Mouse (Mus musculus): ENCODE results near the gene Orai2.
"Not testable (repeated sequence)": the region's sequence is repeated elsewhere in the genome, so short reads cannot be mapped to it uniquely, and the experiment has no call there.

Gene Orai2

GRCm38 (mm10) chr5:136170512-136171362 is at the start of gene Orai2:
TSS of gene Orai2 (minus strand) at chr5:136170713.
- peak; percentile 84 for DNase-seq (ENCODE audit: extremely low spot score)

DNA sequence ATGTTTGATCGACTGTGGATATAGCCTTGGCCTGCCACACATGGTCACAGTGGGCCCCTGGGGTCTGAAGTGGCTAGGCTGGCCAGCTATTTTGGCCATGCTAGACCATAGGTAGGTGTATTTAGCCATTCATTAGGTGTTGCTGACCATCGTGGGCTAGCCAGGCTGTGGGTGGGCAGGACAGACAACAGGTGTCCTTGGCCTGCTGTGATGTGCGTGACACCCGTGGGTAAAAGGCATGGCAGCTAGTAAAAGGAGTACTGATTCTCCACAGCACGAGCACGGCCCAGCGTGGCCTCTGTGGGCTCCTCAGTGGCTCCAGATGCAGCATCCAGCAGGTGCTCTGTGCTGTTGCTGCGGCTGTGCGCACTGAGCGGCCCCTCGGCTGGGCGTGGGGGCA is 48.1 kb upstream of the Orai2 start:
- no peak for DNase-seq (ENCODE audit: extremely low spot score)

- no peak for DNase-seq (ENCODE audit: extremely low spot score)
Measured at GRCm38 (mm10) chr5:136217932-136218381, 47.4 kb upstream of the Orai2 start.

GRCm38 (mm10) chr5:136217004-136217665 is 46.6 kb upstream of the Orai2 start:
- DNase-seq (ENCODE audit: extremely low spot score): no peak

DNA sequence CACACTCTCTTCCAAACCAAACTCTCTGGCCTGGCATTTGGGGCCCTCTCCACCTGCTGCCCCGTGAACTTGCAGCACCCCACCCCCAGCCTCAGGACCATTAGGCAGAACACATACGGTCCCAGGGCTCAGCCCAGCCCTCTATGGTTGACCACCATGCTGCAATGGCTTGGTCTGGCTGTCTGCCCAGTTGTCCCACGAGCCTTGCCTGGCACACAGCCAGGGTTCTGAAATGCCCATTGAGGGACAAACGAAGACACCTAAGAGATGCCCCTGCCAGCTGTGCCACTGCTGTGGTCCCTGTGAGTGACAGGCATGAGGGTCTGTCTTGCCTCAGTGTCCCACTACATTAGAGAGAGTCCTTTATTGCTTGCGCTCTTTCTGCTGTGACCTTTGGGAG is 45.4 kb upstream of the Orai2 start:
- DNase-seq (ENCODE audit: extremely low spot score): no peak

DNA sequence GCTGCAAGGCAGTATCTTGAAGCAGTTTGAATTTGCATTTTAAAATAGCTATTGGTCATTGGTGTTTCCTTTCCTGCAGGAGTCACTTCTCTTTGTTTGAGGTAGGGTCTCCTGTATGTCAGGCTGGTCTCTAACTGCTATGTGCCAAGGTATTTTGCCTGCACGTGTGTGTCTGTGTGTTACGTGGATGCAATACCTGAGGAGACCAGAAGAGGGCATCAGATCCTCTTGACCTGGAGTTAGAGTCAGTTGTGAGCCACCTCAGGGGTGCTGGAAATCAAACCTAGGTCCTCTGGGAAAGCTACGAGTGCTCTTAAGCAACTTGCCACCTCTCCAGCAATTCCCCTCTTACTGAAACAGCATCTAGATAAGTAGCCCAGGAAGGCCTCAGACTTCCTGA is 44.7 kb upstream of the Orai2 start:
- DNase-seq (ENCODE audit: extremely low spot score): no peak

DNA sequence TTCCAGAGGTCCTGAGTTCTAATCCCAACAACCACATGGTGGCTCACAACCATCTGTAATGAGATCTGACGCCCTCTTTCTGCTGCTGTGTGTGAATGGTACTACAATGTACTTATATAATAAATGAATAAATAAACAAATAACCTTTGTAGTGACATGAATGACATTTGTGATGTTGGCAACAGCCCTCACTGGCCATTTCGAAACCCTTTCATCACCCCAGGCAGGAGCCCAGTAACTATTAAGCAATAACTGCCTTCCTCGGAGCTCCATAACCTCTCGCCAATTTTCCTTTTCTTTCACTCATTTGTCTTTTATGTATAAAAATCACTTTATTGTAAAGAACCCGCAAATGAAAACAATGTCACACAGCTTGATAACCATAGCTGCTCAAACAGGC is 43.2 kb upstream of the Orai2 start:
- no peak for DNase-seq (ENCODE audit: extremely low spot score)

DNA sequence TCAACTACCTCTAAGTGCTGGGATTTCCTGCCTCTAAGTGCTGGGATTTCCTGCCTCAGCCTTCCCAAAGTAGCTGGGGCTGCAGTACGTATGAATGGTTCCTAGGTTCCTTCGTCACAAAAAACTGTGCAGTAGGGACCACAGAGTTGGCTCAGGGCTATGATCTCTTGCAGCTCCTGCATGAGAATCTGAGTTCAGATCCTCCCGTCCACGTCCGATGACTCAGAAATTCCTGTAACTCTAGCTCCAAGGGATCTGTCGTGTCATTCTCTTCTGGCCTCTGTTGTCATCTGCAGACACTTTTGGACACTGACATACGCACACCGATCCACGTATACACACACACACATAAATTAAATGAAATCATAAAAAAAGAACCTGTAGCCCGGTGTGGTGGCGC is 42.2 kb upstream of the Orai2 start:
- no peak for DNase-seq (ENCODE audit: extremely low spot score)

GRCm38 (mm10) chr5:136211341-136212102 is 41.0 kb upstream of the Orai2 start:
- DNase-seq (ENCODE audit: extremely low spot score): not testable (repeated sequence)

DNA sequence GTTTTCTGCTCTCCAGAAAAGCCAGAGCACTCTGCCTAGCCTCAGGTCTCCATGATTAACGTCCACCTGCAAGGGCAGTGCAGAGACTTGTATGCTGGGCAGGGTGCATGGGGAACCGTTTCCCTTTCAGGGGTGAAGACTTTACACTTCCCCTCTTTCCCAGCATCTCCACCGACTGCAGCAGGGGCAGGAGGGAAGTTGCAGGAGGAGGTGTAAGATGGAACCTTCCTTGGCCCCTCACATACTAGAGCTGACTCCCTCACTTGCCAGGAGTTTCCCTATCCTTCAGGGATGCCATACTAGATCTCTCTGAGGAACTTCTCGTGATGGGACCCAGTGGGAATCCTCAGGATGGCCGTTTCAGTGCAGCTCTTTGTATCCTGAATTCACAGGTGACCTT is 40.0 kb upstream of the Orai2 start:
- DNase-seq (ENCODE audit: extremely low spot score): no peak

DNA sequence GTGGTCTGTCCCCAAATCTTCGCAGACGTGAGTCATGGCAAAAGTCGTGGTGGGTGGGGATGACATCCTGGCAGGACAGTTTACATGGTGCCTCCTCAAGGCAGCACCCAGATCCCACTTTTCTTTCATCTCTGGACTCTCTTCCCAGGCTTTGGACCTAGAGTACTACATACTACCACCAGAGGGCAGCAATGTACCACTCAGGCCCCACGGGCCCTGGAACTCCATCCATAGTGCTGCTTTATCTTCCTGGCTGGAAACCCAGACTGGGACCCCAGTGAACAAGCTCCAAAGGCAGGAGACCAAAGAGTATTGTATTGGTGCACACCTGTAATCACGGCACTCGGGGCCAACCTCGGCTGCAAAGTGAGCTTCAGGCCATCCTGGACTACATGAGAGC is 31.3 kb upstream of the Orai2 start:
- peak; percentile 81 for DNase-seq (ENCODE audit: extremely low spot score)

DNA sequence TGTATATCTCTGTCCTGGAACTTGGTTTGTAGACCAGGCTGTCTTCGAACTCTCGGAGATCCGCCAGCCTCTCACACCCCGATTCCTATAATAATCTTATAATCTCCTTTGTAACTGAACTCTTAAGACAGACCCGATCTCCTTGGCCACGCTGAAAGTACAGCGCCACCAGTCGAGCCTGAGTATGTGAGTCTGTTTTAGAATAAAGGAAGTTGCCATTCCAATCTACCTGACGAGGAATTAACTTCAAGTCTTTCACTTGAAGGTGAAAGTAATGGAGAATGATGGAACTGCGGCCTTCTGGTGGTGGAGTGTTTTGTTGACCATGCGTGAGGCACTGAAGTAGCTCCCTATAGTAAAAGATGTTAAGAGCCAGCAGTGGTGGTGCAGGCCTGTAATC is 29.0 kb upstream of the Orai2 start:
- peak; percentile 17 for DNase-seq (ENCODE audit: extremely low spot score)

DNA sequence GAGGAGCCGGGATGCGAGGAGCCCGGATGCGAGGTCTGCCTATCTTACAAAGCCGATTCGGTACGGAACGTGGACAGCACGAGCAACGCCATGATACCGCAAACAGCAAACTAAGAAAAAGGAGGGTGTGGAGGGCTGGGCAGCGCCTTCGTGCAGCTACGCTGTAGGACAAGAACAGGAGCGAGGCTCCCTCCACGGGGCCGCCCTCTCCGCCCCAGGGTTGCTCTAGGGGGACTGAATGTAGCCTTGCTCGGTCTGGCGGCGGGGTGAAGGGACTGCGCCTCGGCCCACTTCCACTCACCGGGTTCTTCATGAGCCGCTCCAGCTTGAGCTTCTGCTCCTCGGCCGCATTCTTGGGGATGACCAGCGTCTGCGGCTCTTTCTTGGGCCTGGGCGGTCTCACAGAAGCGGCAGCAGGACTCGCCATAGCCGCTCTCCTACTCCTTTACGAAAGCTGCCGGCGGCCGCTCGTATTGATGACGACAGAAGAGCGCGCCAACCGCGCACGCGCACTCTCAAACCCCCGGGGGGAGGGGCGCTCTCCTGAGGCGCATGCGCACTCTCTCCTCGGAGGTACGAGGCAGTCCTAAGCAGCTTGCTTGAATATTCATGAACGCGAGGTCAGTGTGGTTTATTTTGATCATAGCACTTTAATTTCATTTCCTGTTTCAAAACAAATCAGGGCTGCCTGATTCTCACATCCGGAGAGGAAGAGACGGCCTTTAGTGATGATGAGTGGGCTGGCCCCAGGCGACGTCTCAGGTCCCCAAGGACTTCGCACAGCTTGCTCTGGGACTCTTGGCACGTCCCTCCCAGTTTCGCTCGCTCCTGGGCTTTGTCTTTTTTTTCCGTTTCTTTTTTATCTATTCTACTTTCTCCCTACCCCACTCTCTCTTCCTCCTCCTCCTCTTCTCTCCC is 28.2 kb upstream of the Orai2 start, which contains the start of gene Prkrip1:
TSS of gene Prkrip1 (minus strand) at position 490 of the 918 bp plus-strand sequence.
- peak; percentile 96 for DNase-seq (ENCODE audit: extremely low spot score)

DNA sequence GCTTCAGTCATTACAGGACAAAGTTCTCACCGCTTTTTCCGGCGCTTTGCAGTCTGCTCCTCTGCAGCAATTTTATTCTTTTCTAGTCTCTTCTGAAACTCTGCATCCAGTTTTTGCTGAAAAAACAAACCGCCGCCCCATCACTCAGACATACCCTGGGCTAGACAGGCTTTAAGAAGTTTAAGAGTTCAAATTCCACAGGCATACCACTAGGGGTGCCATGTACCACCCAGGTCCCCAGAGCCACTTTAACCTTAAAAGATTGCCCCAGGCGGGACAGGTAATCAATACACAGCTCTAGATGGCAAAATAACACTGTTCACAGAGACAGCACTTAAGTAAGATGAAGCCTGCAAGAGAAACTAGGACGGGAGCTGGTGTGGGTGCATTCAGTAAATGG is 21.4 kb upstream of the Orai2 start:
- no peak for DNase-seq (ENCODE audit: extremely low spot score)

DNA sequence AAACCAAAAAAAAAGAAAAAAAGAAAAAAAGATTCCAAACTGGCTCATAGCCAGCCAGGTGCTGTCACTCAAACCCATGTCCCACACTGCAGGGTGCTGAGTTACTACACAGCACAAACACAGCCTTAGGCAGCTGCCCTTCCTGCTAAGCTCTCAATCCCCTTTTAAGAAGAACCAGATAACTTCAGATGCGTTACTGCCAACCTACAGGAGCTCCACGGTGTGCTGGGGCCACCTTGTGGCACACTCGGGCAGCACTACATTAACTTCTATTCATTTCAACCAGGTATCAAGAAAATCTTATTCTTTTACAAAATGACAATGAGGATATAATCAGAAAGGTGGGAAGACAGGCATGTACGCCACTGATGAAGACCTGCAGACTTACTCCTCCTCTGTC is 16.2 kb upstream of the Orai2 start:
- DNase-seq (ENCODE audit: extremely low spot score): peak; percentile 17

DNA sequence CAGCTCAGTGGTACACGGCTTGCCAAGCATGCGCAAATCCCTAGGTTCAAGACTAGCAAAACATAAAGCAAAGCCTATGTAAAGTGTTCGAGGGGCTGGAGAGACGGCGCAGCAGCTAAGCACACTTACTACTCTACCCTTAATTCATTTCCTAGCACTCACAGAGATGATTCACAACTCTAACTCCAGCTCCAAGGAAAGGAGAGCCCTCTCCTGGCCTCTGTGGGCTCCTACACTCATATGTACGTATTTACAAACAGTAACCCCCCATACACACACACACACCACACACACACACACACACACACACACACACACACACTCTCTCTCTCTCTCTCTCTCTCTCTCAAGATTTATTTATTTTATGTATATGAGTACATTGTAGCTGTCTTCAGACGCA is 13.3 kb upstream of the Orai2 start:
- DNase-seq (ENCODE audit: extremely low spot score): no peak

GRCm38 (mm10) chr5:136182830-136183229 is 12.3 kb upstream of the Orai2 start:
- DNase-seq (ENCODE audit: extremely low spot score): no peak

- no peak for DNase-seq (ENCODE audit: extremely low spot score)
Measured at GRCm38 (mm10) chr5:136182049-136182448, 11.5 kb upstream of the Orai2 start.

DNA sequence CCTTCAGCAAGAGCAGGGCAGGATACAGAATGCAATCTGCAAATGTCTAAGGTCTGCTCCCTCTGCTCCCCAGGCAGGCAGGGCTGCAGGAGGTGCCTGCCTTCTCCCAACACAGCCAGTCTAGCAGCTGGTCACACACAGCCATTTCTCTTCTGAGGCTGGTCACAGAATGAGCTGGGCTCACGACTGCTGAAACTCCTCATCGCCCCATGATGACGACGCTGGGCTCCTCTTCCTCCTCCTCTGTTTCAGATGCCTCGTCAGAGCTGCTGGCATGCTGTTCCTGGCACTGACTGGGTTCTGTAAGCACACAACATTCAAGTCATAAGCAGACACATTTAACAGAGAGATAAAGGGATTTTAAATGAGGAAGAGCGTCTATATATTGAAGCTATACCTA is 10.7 kb upstream of the Orai2 start:
- no peak for DNase-seq (ENCODE audit: extremely low spot score)

DNA sequence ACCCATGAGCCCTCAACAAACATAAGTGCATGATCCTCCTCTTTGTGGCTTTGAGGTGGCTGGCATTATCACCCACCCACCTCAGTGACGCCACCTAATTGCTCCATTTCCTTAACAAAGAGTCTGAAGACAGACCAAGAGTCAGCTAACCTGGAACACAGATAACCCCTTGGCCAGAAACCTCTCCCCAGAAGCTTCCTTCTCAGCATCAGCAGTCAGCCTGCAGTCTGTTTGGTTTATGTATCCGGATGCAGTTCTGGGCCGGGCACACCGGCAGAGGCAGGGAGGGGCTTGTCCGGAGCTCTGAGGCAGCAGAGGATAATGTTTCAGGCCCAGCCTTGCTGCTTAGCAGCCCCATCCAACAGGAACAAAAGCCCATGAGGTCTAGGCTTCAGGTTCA is 9.1 kb upstream of the Orai2 start:
- no peak for DNase-seq (ENCODE audit: extremely low spot score)
